In the genomic region with DNA sequence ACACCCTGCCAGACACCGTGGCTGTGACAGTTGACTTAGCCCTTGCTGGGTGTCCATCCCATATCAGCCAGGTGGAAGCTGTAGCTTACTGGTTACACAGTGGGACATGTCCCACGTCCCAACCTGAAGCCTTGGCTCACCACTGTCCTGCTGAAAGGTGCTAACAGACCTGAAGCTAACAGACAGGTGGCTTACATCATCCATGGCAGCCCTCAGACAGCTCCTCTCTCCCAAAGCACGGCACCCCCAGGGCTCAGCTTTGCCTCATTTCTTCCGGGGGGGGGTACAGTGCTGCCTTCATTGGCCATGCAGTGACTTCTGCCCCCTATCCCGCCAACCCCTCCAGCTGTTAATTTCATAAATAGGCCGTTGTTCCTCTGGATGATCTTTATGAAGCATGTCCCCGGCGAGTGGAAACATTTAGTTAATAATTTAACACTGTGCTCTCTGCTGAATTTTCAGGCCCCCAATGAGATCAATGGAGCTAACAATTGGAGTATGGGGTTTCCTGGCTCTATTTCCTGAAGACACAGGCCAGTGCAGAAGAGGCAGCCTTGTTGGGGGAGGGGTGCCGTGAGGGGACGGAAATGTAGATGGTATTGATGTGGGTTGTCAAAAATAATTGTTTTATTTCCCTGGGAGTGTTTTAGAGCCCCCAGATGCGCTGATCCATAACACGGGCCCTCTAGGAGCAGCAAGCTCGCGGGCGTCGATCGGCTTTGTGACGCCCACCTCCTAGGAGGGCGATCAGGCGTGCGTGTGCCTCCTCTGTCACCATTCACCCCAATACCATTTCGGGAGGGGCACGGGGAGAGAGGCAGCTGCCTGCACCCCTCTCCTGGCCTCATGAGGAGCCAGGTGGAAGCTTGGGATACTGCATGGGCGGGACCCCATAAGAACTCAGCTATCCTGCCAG, we compare ENCODE assay signal across 15 mouse cellular contexts.
DNase-seq lines count a peak whose midpoint lies in the region; ATAC-seq lines count a peak whose summit lies in the region.
"Had no signal": no experiment of that assay in that cellular context is flagged by ENCODE, and none has a peak within 500 bp of the region (broad histone marks: within the 10 kb centered on the region; RNA-seq: fewer than 3 reads in every experiment).

No protein-coding gene starts in this region.

- no peaks in the 10 kb centered on the region for H3K9me3 ChIP-seq in kidney, embryonic 15.5 days (replicated peaks)
- H3K9me3 ChIP-seq in midbrain, embryonic 10.5 days (replicated peaks), result no peaks in the 10 kb centered on the region
- H3K9me3 ChIP-seq in midbrain, embryonic 14.5 days (ENCODE audit: control insufficient read depth, low read length), result no peaks in the 10 kb centered on the region
- H3K9me3 ChIP-seq in limb, embryonic 10.5 days (replicated peaks), result no peaks in the 10 kb centered on the region
- no peaks in the 10 kb centered on the region for H3K9me3 ChIP-seq in stomach, embryonic 15.5 days
- H3K9me3 ChIP-seq: forebrain, embryonic 13.5 days; heart, embryonic 15.5 days; hindbrain, embryonic 15.5 days; neural tube, embryonic 12.5 days had no signal

- 50% methylated on average over 24 of the region's 24 CpGs for WGBS in kidney, embryonic 15.5 days
- WGBS in midbrain, embryonic 10.5 days, result 82% methylated on average over 24 of the region's 24 CpGs
- WGBS in midbrain, embryonic 14.5 days, result 75% methylated on average over 24 of the region's 24 CpGs
- WGBS in limb, embryonic 10.5 days, result 90% methylated on average over 24 of the region's 24 CpGs
- WGBS in stomach, embryonic 15.5 days, result 67% methylated on average over 24 of the region's 24 CpGs

- no peaks in the 10 kb centered on the region for H3K36me3 ChIP-seq in kidney, embryonic 15.5 days
- H3K36me3 ChIP-seq in midbrain, embryonic 10.5 days, result no peaks in the 10 kb centered on the region
- H3K36me3 ChIP-seq in midbrain, embryonic 14.5 days (ENCODE audit: control insufficient read depth, insufficient read depth, low read length), result no peaks in the 10 kb centered on the region
- H3K36me3 ChIP-seq in limb, embryonic 10.5 days, result peaks cover 32% of the 10 kb centered on the region
- no peaks in the 10 kb centered on the region for H3K36me3 ChIP-seq in stomach, embryonic 15.5 days
- H3K36me3 ChIP-seq: G1E; heart, embryonic 15.5 days; hindbrain, embryonic 15.5 days; neural tube, embryonic 12.5 days had no signal

- H3K27ac ChIP-seq in kidney, embryonic 15.5 days, result peak overlapping the region; percentile 85
- peak overlapping the region; percentile 19; the same call in 1 of the 2 replicates for H3K27ac ChIP-seq in midbrain, embryonic 10.5 days (replicated peaks)
- no peak overlapping the region for H3K27ac ChIP-seq in midbrain, embryonic 14.5 days (replicated peaks; ENCODE audit: low read depth, low read length)
- 0 out of 2 replicates have a peak overlapping the region, but pooled peaks have one; percentile 25 for H3K27ac ChIP-seq in limb, embryonic 10.5 days
- H3K27ac ChIP-seq in stomach, embryonic 15.5 days, result peak overlapping the region; percentile 33; the same call in 1 of the 2 replicates
- H3K27ac ChIP-seq: forebrain, embryonic 13.5 days; heart, embryonic 15.5 days; hindbrain, embryonic 15.5 days; macrophage; neural tube, embryonic 12.5 days had no signal

- DNase-seq in kidney, adult 18-20 months, result no peak
- no peak for DNase-seq in midbrain, embryonic 10.5 days (ENCODE audit: low spot score)
- DNase-seq in midbrain, embryonic 14.5 days, result no peak
- DNase-seq in limb, embryonic 10.5 days (ENCODE audit: low spot score), result no peak
- no peak for DNase-seq in urinary bladder, postnatal 36 days (ENCODE audit: low spot score in 2 of 2)
- DNase-seq: cerebellum, adult 11-12 months; right cerebral cortex, postnatal 4 days had no signal

- H3K4me1 ChIP-seq in kidney, embryonic 15.5 days, result peaks cover 39% of the 10 kb centered on the region
- peaks cover 37% of the 10 kb centered on the region for H3K4me1 ChIP-seq in midbrain, embryonic 10.5 days
- peaks cover 8% of the 10 kb centered on the region; the same call in 1 of the 2 replicates for H3K4me1 ChIP-seq in midbrain, embryonic 14.5 days (ENCODE audit: control insufficient read depth, insufficient read depth, low read length)
- peaks cover 51% of the 10 kb centered on the region for H3K4me1 ChIP-seq in limb, embryonic 10.5 days
- peaks cover 31% of the 10 kb centered on the region for H3K4me1 ChIP-seq in stomach, embryonic 15.5 days

- no peak overlapping the region for H3K4me3 ChIP-seq in kidney, embryonic 15.5 days (replicated peaks)
- H3K4me3 ChIP-seq in midbrain, embryonic 10.5 days, result no peak overlapping the region
- no peak overlapping the region for H3K4me3 ChIP-seq in midbrain, embryonic 14.5 days (replicated peaks; ENCODE audit: low read depth, low read length)
- no peak overlapping the region for H3K4me3 ChIP-seq in limb, embryonic 10.5 days
- H3K4me3 ChIP-seq in stomach, embryonic 15.5 days (replicated peaks), result no peak overlapping the region
- H3K4me3 ChIP-seq: forebrain, embryonic 13.5 days; heart, embryonic 15.5 days; hindbrain, embryonic 15.5 days; neural tube, embryonic 12.5 days had no signal

- H3K9ac ChIP-seq in kidney, embryonic 15.5 days, result 0 out of 2 replicates have a peak overlapping the region, but pooled peaks have one; percentile 2
- no peak overlapping the region for H3K9ac ChIP-seq in midbrain, embryonic 14.5 days (replicated peaks; ENCODE audit: low read length)
- H3K9ac ChIP-seq in stomach, embryonic 15.5 days, result no peak overlapping the region
- H3K9ac ChIP-seq: forebrain, embryonic 13.5 days; heart, embryonic 15.5 days; hindbrain, embryonic 15.5 days; neural tube, embryonic 12.5 days had no signal

- peak overlapping the region; percentile 28; the same call in 1 of the 2 replicates for H3K4me2 ChIP-seq in kidney, embryonic 15.5 days
- no peak overlapping the region for H3K4me2 ChIP-seq in midbrain, embryonic 14.5 days (ENCODE audit: low read length)
- peak overlapping the region; percentile 4; the same call in 1 of the 2 replicates for H3K4me2 ChIP-seq in stomach, embryonic 15.5 days
- H3K4me2 ChIP-seq: forebrain, embryonic 13.5 days; heart, embryonic 15.5 days; hindbrain, embryonic 15.5 days; neural tube, embryonic 12.5 days had no signal

- peak; percentile 68 for ATAC-seq in kidney, embryonic 15.5 days (replicated peaks; ENCODE audit: low FRiP score)
- ATAC-seq in midbrain, embryonic 14.5 days (ENCODE audit: low FRiP score, low TSS enrichment), result no peak
- no peak for ATAC-seq in stomach, embryonic 15.5 days (ENCODE audit: insufficient read depth, low FRiP score, low read depth)

- H3K27me3 ChIP-seq in kidney, embryonic 15.5 days, result peaks cover 57% of the 10 kb centered on the region
- peaks cover 12% of the 10 kb centered on the region; the same call in 1 of the 2 replicates for H3K27me3 ChIP-seq in midbrain, embryonic 10.5 days (ENCODE audit: low read depth, poor library complexity, severe bottlenecking)
- no peaks in the 10 kb centered on the region for H3K27me3 ChIP-seq in midbrain, embryonic 14.5 days (ENCODE audit: control insufficient read depth, insufficient read depth, low read length)
- no peaks in the 10 kb centered on the region for H3K27me3 ChIP-seq in limb, embryonic 10.5 days (ENCODE audit: low read depth, poor library complexity, severe bottlenecking)
- no peaks in the 10 kb centered on the region for H3K27me3 ChIP-seq in stomach, embryonic 15.5 days (replicated peaks)
- H3K27me3 ChIP-seq: forebrain, embryonic 13.5 days; neural tube, embryonic 12.5 days had no signal
